9 mouse cellular contexts compared by ENCODE assay signal in genomic region chr16:9501713-9502112, GRCm38 (mm10).
A peak's percentile ranks its signal among the peaks of the same experiment; 100 is the strongest.
DNase-seq lines count a peak whose midpoint lies in the region; ATAC-seq lines count a peak whose summit lies in the region.
"Had no signal": no experiment of that assay in that cellular context is flagged by ENCODE, and none has a peak within 500 bp of the region (broad histone marks: within the 10 kb centered on the region; RNA-seq: fewer than 3 reads in every experiment).

No protein-coding gene starts in this region.

- no peak overlapping the region for H3K4me2 ChIP-seq in liver, embryonic 11.5 days

- H3K27ac ChIP-seq in liver, embryonic 11.5 days (ENCODE audit: low read depth, low read length) = no peak overlapping the region
- H3K27ac ChIP-seq: liver, embryonic 14.5 days had no signal

- H3K36me3 ChIP-seq in liver, embryonic 11.5 days (ENCODE audit: control insufficient read depth, insufficient read depth, low read length) = no peaks in the 10 kb centered on the region

- H3K9ac ChIP-seq in liver, embryonic 11.5 days (ENCODE audit: low read depth, low read length) = no peak overlapping the region
- H3K9ac ChIP-seq: liver, embryonic 14.5 days had no signal

- H3K9me3 ChIP-seq in liver, embryonic 11.5 days (ENCODE audit: control insufficient read depth, low read length) = no peaks in the 10 kb centered on the region

- 79% methylated on average over 4 of the region's 4 CpGs for WGBS in liver, embryonic 11.5 days

- peak; percentile 8 for DNase-seq in embryo, embryonic 11 days
- no peak for DNase-seq in embryo, embryonic 10.5 days (ENCODE audit: low spot score)
- DNase-seq in liver = peak; percentile 11
- no peak for DNase-seq in liver, embryonic 11.5 days (ENCODE audit: low spot score)
- peak; percentile 67 for DNase-seq in kidney, postnatal 14 days
- peak; percentile 9 for DNase-seq in retina, postnatal 1 day
- DNase-seq in cerebellum, adult 11-12 months = no peak

- H3K4me3 ChIP-seq in liver, embryonic 11.5 days (ENCODE audit: low read depth, low read length) = no peak overlapping the region

- H3K27me3 ChIP-seq in liver, embryonic 11.5 days (replicated peaks; ENCODE audit: control insufficient read depth, insufficient read depth, low read length) = no peaks in the 10 kb centered on the region

- no peaks in the 10 kb centered on the region for H3K4me1 ChIP-seq in liver, embryonic 11.5 days (replicated peaks; ENCODE audit: control insufficient read depth, insufficient read depth, low read length)

- ATAC-seq in liver, embryonic 11.5 days (replicated peaks; ENCODE audit: low FRiP score) = no peak
- no peak for ATAC-seq in erythroid progenitor cell, adult 5-6 weeks (replicated peaks; ENCODE audit: low FRiP score, poor library complexity, severe bottlenecking)

Comparison
In these comparisons a context has a peak if more than half of its experiments do, and no peak if none do; other contexts are left out.
1. DNase-seq: peak in embryo, embryonic 11 days (single experiment), liver (single experiment), kidney, postnatal 14 days (single experiment) and retina, postnatal 1 day (single experiment); none in embryo, embryonic 10.5 days (single experiment), liver, embryonic 11.5 days (single experiment) and cerebellum, adult 11-12 months (single experiment).